Mouse (Mus musculus): ENCODE data around the gene Itgb7. TPM values are rescaled to one million over a fixed set of nuclear protein-coding genes. Genes with fewer than 3 reads are reported as not detected.
"Not testable (repeated sequence)": the region's sequence is repeated elsewhere in the genome, so short reads cannot be mapped to it uniquely, and the experiment has no call there.

Itgb7 gene
- polyA plus RNA-seq, 1 experiment from 2014 or later = 3.0 TPM

- no peaks in the 10 kb centered on the region for H3K9me3 ChIP-seq (ENCODE audit: control insufficient read depth, low read length)
- 26% methylated on average over 21 of the region's 21 CpGs for WGBS
- H3K4me3 ChIP-seq (ENCODE audit: low read length) = no peak overlapping the region
- H3K27ac ChIP-seq (ENCODE audit: low read length) = peak overlapping the region; percentile 53
- peak overlapping the region; percentile 42 for H3K9ac ChIP-seq (ENCODE audit: low read length)
- H3K27me3 ChIP-seq (ENCODE audit: control insufficient read depth, insufficient read depth, low read depth, low read length) = no peaks in the 10 kb centered on the region
- H3K36me3 ChIP-seq (ENCODE audit: control insufficient read depth, insufficient read depth, low read length) = peaks cover 26% of the 10 kb centered on the region
- H3K4me2 ChIP-seq (ENCODE audit: low read depth, low read length) = no peak overlapping the region
- peak; percentile 64 for ATAC-seq (ENCODE audit: low read depth)
- peaks cover 23% of the 10 kb centered on the region for H3K4me1 ChIP-seq (replicated peaks; ENCODE audit: control insufficient read depth, insufficient read depth, low read length)
Measured at GRCm38 (mm10) chr15:102235371-102236027, 3.8 kb upstream of the Itgb7 start.

GRCm38 (mm10) chr15:102233896-102234295, 2.2 kb upstream of the Itgb7 start:
- no peak overlapping the region for H3K27ac ChIP-seq (ENCODE audit: low read length)

GRCm38 (mm10) chr15:102232764-102233163, 1.0 kb upstream of the Itgb7 start:
- Histone ChIP-seq H3K36me3 (ENCODE audit: control insufficient read depth, insufficient read depth, low read length) (peaks cover 10% of the 10 kb centered on the region), H3K9ac (ENCODE audit: low read length) (no peak overlapping the region), H3K9me3 (ENCODE audit: control insufficient read depth, low read length) (no peaks in the 10 kb centered on the region), H3K27me3 (ENCODE audit: control insufficient read depth, insufficient read depth, low read depth, low read length) (no peaks in the 10 kb centered on the region), H3K4me2 (ENCODE audit: low read depth, low read length) (no peak overlapping the region), H3K4me3 (ENCODE audit: low read length) (no peak overlapping the region), H3K27ac (ENCODE audit: low read length) (no peak overlapping the region), H3K4me1 (replicated peaks; ENCODE audit: control insufficient read depth, insufficient read depth, low read length) (peaks cover 21% of the 10 kb centered on the region)
- 85% methylated on average over 7 of the region's 7 CpGs for WGBS
- no peak for ATAC-seq (ENCODE audit: low read depth)

More at GRCm38 (mm10) chr15:102233896-102234295, 2.2 kb upstream of the Itgb7 start:
- H3K36me3 ChIP-seq (ENCODE audit: control insufficient read depth, insufficient read depth, low read length) = peaks cover 19% of the 10 kb centered on the region
- no peaks in the 10 kb centered on the region for H3K27me3 ChIP-seq (ENCODE audit: control insufficient read depth, insufficient read depth, low read depth, low read length)
- no peak overlapping the region for H3K4me3 ChIP-seq (ENCODE audit: low read length)
- H3K9me3 ChIP-seq (ENCODE audit: control insufficient read depth, low read length) = no peaks in the 10 kb centered on the region
- no peak overlapping the region for H3K4me2 ChIP-seq (ENCODE audit: low read depth, low read length)
- no peak for ATAC-seq (ENCODE audit: low read depth)
- H3K4me1 ChIP-seq (replicated peaks; ENCODE audit: control insufficient read depth, insufficient read depth, low read length) = peaks cover 21% of the 10 kb centered on the region
- 14% methylated on average over 2 of the region's 2 CpGs for WGBS
- H3K9ac ChIP-seq (ENCODE audit: low read length) = no peak overlapping the region

- 77% methylated on average over 17 of the region's 17 CpGs for WGBS
- no peaks in the 10 kb centered on the region for H3K9me3 ChIP-seq (ENCODE audit: control insufficient read depth, low read length)
- ATAC-seq (ENCODE audit: low read depth) = no peak
- no peak overlapping the region for H3K4me3 ChIP-seq (ENCODE audit: low read length)
- H3K27me3 ChIP-seq (ENCODE audit: control insufficient read depth, insufficient read depth, low read depth, low read length) = no peaks in the 10 kb centered on the region
- H3K4me2 ChIP-seq (ENCODE audit: low read depth, low read length) = no peak overlapping the region
- H3K4me1 ChIP-seq (replicated peaks; ENCODE audit: control insufficient read depth, insufficient read depth, low read length) = peaks cover 15% of the 10 kb centered on the region
- H3K27ac ChIP-seq (ENCODE audit: low read length) = no peak overlapping the region
- H3K36me3 ChIP-seq (ENCODE audit: control insufficient read depth, insufficient read depth, low read length) = peaks cover 2% of the 10 kb centered on the region; the same call in 1 of the 2 replicates
- H3K9ac ChIP-seq (ENCODE audit: low read length) = no peak overlapping the region
Measured at GRCm38 (mm10) chr15:102230408-102231321, 1.1 kb downstream of the Itgb7 start.

- not testable (repeated sequence) for H3K27ac ChIP-seq (ENCODE audit: low read length); H3K9me3 ChIP-seq (ENCODE audit: control insufficient read depth, low read length); H3K4me1 ChIP-seq (replicated peaks; ENCODE audit: control insufficient read depth, insufficient read depth, low read length); H3K4me3 ChIP-seq (ENCODE audit: low read length); H3K9ac ChIP-seq (ENCODE audit: low read length); H3K4me2 ChIP-seq (ENCODE audit: low read depth, low read length); H3K27me3 ChIP-seq (ENCODE audit: control insufficient read depth, insufficient read depth, low read depth, low read length); ATAC-seq (ENCODE audit: low read depth); H3K36me3 ChIP-seq (ENCODE audit: control insufficient read depth, insufficient read depth, low read length)
- 69% methylated on average over 6 of the region's 6 CpGs for WGBS
Measured at GRCm38 (mm10) chr15:102225619-102226018, 6.1 kb downstream of the Itgb7 start.

- Histone ChIP-seq H3K4me3 (ENCODE audit: low read length) (peak overlapping the region; percentile 49), H3K9ac (ENCODE audit: low read length) (peak overlapping the region; percentile 62), H3K27me3 (ENCODE audit: control insufficient read depth, insufficient read depth, low read depth, low read length) (peaks cover 8% of the 10 kb centered on the region; the same call in 1 of the 2 replicates), H3K4me1 (replicated peaks; ENCODE audit: control insufficient read depth, insufficient read depth, low read length) (peaks cover 5% of the 10 kb centered on the region), H3K27ac (ENCODE audit: low read length) (no peak overlapping the region), H3K4me2 (ENCODE audit: low read depth, low read length) (peak overlapping the region; percentile 89), H3K36me3 (ENCODE audit: control insufficient read depth, insufficient read depth, low read length) (no peaks in the 10 kb centered on the region), H3K9me3 (ENCODE audit: control insufficient read depth, low read length) (no peaks in the 10 kb centered on the region)
- WGBS = 7% methylated on average over 18 of the region's 21 CpGs
- peak; percentile 20; the same call in 1 of the 2 replicates for ATAC-seq (ENCODE audit: low read depth)
Measured at GRCm38 (mm10) chr15:102224992-102225617, 6.6 kb downstream of the Itgb7 start.

GRCm38 (mm10) chr15:102224186-102224991, 7.4 kb downstream of the Itgb7 start:
- peak overlapping the region; percentile 49 for H3K4me3 ChIP-seq (ENCODE audit: low read length)
- no peak overlapping the region for H3K27ac ChIP-seq (ENCODE audit: low read length)
- peak overlapping the region; percentile 62 for H3K9ac ChIP-seq (ENCODE audit: low read length)
- whole genome bisulfite sequencing = 3% methylated on average over 43 of the region's 43 CpGs
- peak overlapping the region; percentile 89 for H3K4me2 ChIP-seq (ENCODE audit: low read depth, low read length)
- no peaks in the 10 kb centered on the region for H3K9me3 ChIP-seq (ENCODE audit: control insufficient read depth, low read length)
- H3K27me3 ChIP-seq (ENCODE audit: control insufficient read depth, insufficient read depth, low read depth, low read length) = peaks cover 8% of the 10 kb centered on the region; the same call in 1 of the 2 replicates
- no peaks in the 10 kb centered on the region for H3K36me3 ChIP-seq (ENCODE audit: control insufficient read depth, insufficient read depth, low read length)
- peaks cover 5% of the 10 kb centered on the region for H3K4me1 ChIP-seq (replicated peaks; ENCODE audit: control insufficient read depth, insufficient read depth, low read length)
- ATAC-seq (ENCODE audit: low read depth) = peak; percentile 92

GRCm38 (mm10) chr15:102222386-102222785, 9.4 kb downstream of the Itgb7 start:
- H3K4me1 ChIP-seq (replicated peaks; ENCODE audit: control insufficient read depth, insufficient read depth, low read length) = peaks cover 5% of the 10 kb centered on the region
- H3K9me3 ChIP-seq (ENCODE audit: control insufficient read depth, low read length) = no peaks in the 10 kb centered on the region
- H3K4me2 ChIP-seq (ENCODE audit: low read depth, low read length) = no peak overlapping the region
- no peaks in the 10 kb centered on the region for H3K36me3 ChIP-seq (ENCODE audit: control insufficient read depth, insufficient read depth, low read length)
- no peak overlapping the region for H3K4me3 ChIP-seq (ENCODE audit: low read length)
- H3K27ac ChIP-seq (ENCODE audit: low read length) = no peak overlapping the region
- H3K27me3 ChIP-seq (ENCODE audit: control insufficient read depth, insufficient read depth, low read depth, low read length) = peaks cover 8% of the 10 kb centered on the region; the same call in 1 of the 2 replicates
- no peak for ATAC-seq (ENCODE audit: low read depth)
- WGBS = 53% methylated on average over 10 of the region's 10 CpGs
- H3K9ac ChIP-seq (ENCODE audit: low read length) = no peak overlapping the region

Data from lung, embryonic 16.5 days (tissue).